Comparison of ENCODE assay signal across 21 mouse cellular contexts in genomic region chr4:139001026-139001425, GRCm38 (mm10). TPM values are rescaled to one million over a fixed set of nuclear protein-coding genes. Genes with fewer than 3 reads are reported as not detected.
DNase-seq lines count a peak whose midpoint lies in the region; ATAC-seq and TF ChIP-seq lines count a peak whose summit lies in the region.
"Had no signal": no experiment of that assay in that cellular context is flagged by ENCODE, and none has a peak within 500 bp of the region (broad histone marks: within the 10 kb centered on the region; RNA-seq: fewer than 3 reads in every experiment).

No protein-coding gene starts in this region.

- no peak for DNase-seq in heart, adult 8-10 months (ENCODE audit: low spot score)
- no peak for DNase-seq in CH12.LX (ENCODE audit: extremely low read depth)
- peak; percentile 75 for DNase-seq in ZHBTc4 (ENCODE audit: low read depth, low spot score)
- DNase-seq in cerebellum, postnatal 36 days: no peak
- DNase-seq: liver had no signal

- TF ChIP-seq EP300 in CH12.LX (IDR thresholded peaks at IDR 0.05; ENCODE audit: low read length): no peak

- no peaks in the 10 kb centered on the region for H3K9me3 ChIP-seq in heart, embryonic 11.5 days (replicated peaks; ENCODE audit: control insufficient read depth, low read length)
- 0 out of 2 replicates have a peak, but pooled peaks cover 2% of the 10 kb centered on the region for H3K9me3 ChIP-seq in intestine, embryonic 16.5 days (ENCODE audit: control insufficient read depth, low read length)
- no peaks in the 10 kb centered on the region for H3K9me3 ChIP-seq in intestine, embryonic 15.5 days
- H3K9me3 ChIP-seq in CH12.LX (replicated peaks; ENCODE audit: low read length): no peaks in the 10 kb centered on the region
- H3K9me3 ChIP-seq: embryonic facial prominence, embryonic 10.5 days; midbrain, embryonic 10.5 days had no signal

- 33% methylated on average over 2 of the region's 2 CpGs for WGBS in heart, embryonic 11.5 days (ENCODE audit: insufficient replicate concordance)
- WGBS in intestine, embryonic 16.5 days: 50% methylated on average over 2 of the region's 2 CpGs
- WGBS in intestine, embryonic 15.5 days: 60% methylated on average over 2 of the region's 2 CpGs

- no peak for TF ChIP-seq CTCF in CH12.LX (conservative IDR thresholded peaks at IDR 0.05 in 1 of 2, IDR thresholded peaks at IDR 0.05 in 1 of 2; ENCODE audit: low read depth in 2 of 2, low read length in 2 of 2)

- TF ChIP-seq POLR2A in CH12.LX (IDR thresholded peaks at IDR 0.05; ENCODE audit: low read depth, low read length): no peak

- no peaks in the 10 kb centered on the region for H3K36me3 ChIP-seq in heart, embryonic 11.5 days (ENCODE audit: control insufficient read depth, insufficient read depth, low read length)
- 0 out of 2 replicates have a peak, but pooled peaks cover 2% of the 10 kb centered on the region for H3K36me3 ChIP-seq in intestine, embryonic 16.5 days (ENCODE audit: control insufficient read depth, insufficient read depth, low read length)
- no peaks in the 10 kb centered on the region for H3K36me3 ChIP-seq in intestine, embryonic 15.5 days
- peaks cover 33 to 62% of the 10 kb centered on the region in 2 experiments for H3K36me3 ChIP-seq in CH12.LX (replicated peaks in 1 of 2; ENCODE audit: control insufficient read depth in 1 of 2, insufficient read depth in 1 of 2, low read length in 1 of 2)
- H3K36me3 ChIP-seq: embryonic facial prominence, embryonic 10.5 days; midbrain, embryonic 10.5 days had no signal

- H3K27me3 ChIP-seq in heart, embryonic 11.5 days (ENCODE audit: control insufficient read depth, insufficient read depth, low read length): no peaks in the 10 kb centered on the region
- no peaks in the 10 kb centered on the region for H3K27me3 ChIP-seq in intestine, embryonic 16.5 days (replicated peaks; ENCODE audit: control insufficient read depth, insufficient read depth, low read length)
- no peaks in the 10 kb centered on the region for H3K27me3 ChIP-seq in intestine, embryonic 15.5 days (replicated peaks)
- H3K27me3 ChIP-seq in CH12.LX (replicated peaks): no peaks in the 10 kb centered on the region

- no peaks in the 10 kb centered on the region for H3K4me1 ChIP-seq in heart, embryonic 11.5 days (ENCODE audit: control insufficient read depth, insufficient read depth, low read length)
- H3K4me1 ChIP-seq in intestine, embryonic 16.5 days (ENCODE audit: control insufficient read depth, insufficient read depth, low read length): peaks cover 21% of the 10 kb centered on the region
- H3K4me1 ChIP-seq in intestine, embryonic 15.5 days (replicated peaks): peaks cover 9% of the 10 kb centered on the region; the same call in 1 of the 2 replicates
- H3K4me1 ChIP-seq in CH12.LX (ENCODE audit: control insufficient read depth in 1 of 2, insufficient read depth in 2 of 2): peaks cover 0 to 3% of the 10 kb centered on the region in 2 experiments; a peak in 1 of 4 replicates

- TF ChIP-seq RAD21 in CH12.LX (IDR thresholded peaks at IDR 0.05; ENCODE audit: low read depth, low read length): no peak

- peak overlapping the region; percentile 37; the same call in 1 of the 2 replicates for H3K4me2 ChIP-seq in heart, embryonic 11.5 days
- no peak overlapping the region for H3K4me2 ChIP-seq in intestine, embryonic 16.5 days (ENCODE audit: low read depth, low read length)
- no peak overlapping the region for H3K4me2 ChIP-seq in intestine, embryonic 15.5 days (replicated peaks)
- H3K4me2 ChIP-seq in CH12.LX (ENCODE audit: insufficient read depth, low read depth, poor library complexity, severe bottlenecking): no peak overlapping the region
- H3K4me2 ChIP-seq: lung, embryonic 14.5 days had no signal

- ATAC-seq in heart, embryonic 11.5 days (replicated peaks; ENCODE audit: insufficient number of reproducible peaks, low FRiP score, low TSS enrichment): no peak
- ATAC-seq in intestine, embryonic 16.5 days: no peak
- no peak for ATAC-seq in intestine, embryonic 15.5 days

- no peak overlapping the region for H3K4me3 ChIP-seq in heart, embryonic 11.5 days (ENCODE audit: low read depth, low read length)
- H3K4me3 ChIP-seq in intestine, embryonic 16.5 days (ENCODE audit: low read length): no peak overlapping the region
- H3K4me3 ChIP-seq in intestine, embryonic 15.5 days (replicated peaks): no peak overlapping the region
- H3K4me3 ChIP-seq in CH12.LX (replicated peaks in 1 of 3; ENCODE audit: low read depth in 2 of 3, low read length in 2 of 3, poor library complexity in 1 of 3): no peak overlapping the region
- H3K4me3 ChIP-seq: embryonic facial prominence, embryonic 10.5 days; midbrain, embryonic 10.5 days had no signal

- no peaks in the 10 kb centered on the region for H3K79me2 ChIP-seq in CH12.LX (replicated peaks; ENCODE audit: control insufficient read depth, extremely low read depth, insufficient read depth, poor library complexity, severe bottlenecking)

- no peak overlapping the region for H3K9ac ChIP-seq in heart, embryonic 11.5 days (ENCODE audit: low read depth, low read length)
- peak overlapping the region; percentile 21; the same call in 1 of the 2 replicates for H3K9ac ChIP-seq in intestine, embryonic 16.5 days (ENCODE audit: low read depth, low read length)
- no peak overlapping the region for H3K9ac ChIP-seq in intestine, embryonic 15.5 days
- H3K9ac ChIP-seq in CH12.LX (ENCODE audit: insufficient read depth, low read depth): no peak overlapping the region
- H3K9ac ChIP-seq: lung, embryonic 14.5 days had no signal

- no peak overlapping the region for H3K27ac ChIP-seq in heart, embryonic 11.5 days (ENCODE audit: low read depth, low read length)
- H3K27ac ChIP-seq in intestine, embryonic 16.5 days (ENCODE audit: low read length): 0 out of 2 replicates have a peak overlapping the region, but pooled peaks have one; percentile 14
- H3K27ac ChIP-seq in intestine, embryonic 15.5 days: no peak overlapping the region
- H3K27ac ChIP-seq in CH12.LX (ENCODE audit: insufficient read depth, low read depth): no peak overlapping the region
- H3K27ac ChIP-seq: embryonic facial prominence, embryonic 10.5 days; macrophage; midbrain, embryonic 10.5 days had no signal

- in situ Hi-C loops in CH12.LX (cut with MboI; ENCODE audit: low pct_ligation_motif_present, low pct_unique_long_range_greater_than_20kb, low sequenced_read_pairs): no loop called here

- dilution Hi-C loops in CH12.LX (cut with MboI; ENCODE audit: extremely low pct_ligation_motif_present, extremely low pct_unique_long_range_greater_than_20kb, low sequenced_read_pairs): no loop called here

TF ChIP-seq in CH12.LX, 34 proteins besides CTCF, POLR2A, EP300 and RAD21:
- TF ChIP-seq SMC3 (IDR thresholded peaks at IDR 0.05; ENCODE audit: low read depth, low read length) (no peak), USF1 (IDR thresholded peaks at IDR 0.05; ENCODE audit: low read depth, low read length) (peak; percentile 8; the same call in 1 of the 2 replicates)

RNA-seq across cellular contexts. Expression of gene Tmco4, which starts 28.3 kb away (rescaled TPM):
- polyA plus RNA-seq in heart, embryonic 11.5 days (2014; fragmentation: Nextera tagmentation; extraction: Ambion mirVana): 3.0 TPM in 2 replicates
- 10 to 100 TPM in 3 of 4 experiments, 1 to 10 TPM in 1; 9.9 to 13.6 (median 11.7) TPM for total RNA-seq in heart, adult 8-10 months (2022)
- polyA plus RNA-seq in intestine, embryonic 16.5 days (2015; fragmentation: Nextera tagmentation; extraction: Ambion mirVana): 16.3 and 17.1 TPM in 2 replicates
- polyA plus RNA-seq in intestine, embryonic 15.5 days (2015; fragmentation: Nextera tagmentation; extraction: Ambion mirVana): 14.1 and 14.3 TPM in 2 replicates
- total RNA-seq in CH12.LX (2012; rRNA removed) (22.2 and 23.2 TPM in 2 replicates), CH12.LX (2014; rRNA removed) (16.1 and 20.3 TPM in 2 replicates)
- polyA plus RNA-seq in CH12.LX (2012; ENCODE audit: insufficient read length, low read depth): 19.2 and 21.7 TPM in 2 replicates

RNA-seq across cellular contexts. Expression of gene Rnf186, which starts 34.1 kb away (rescaled TPM):
- polyA plus RNA-seq in heart, embryonic 11.5 days (2014; fragmentation: Nextera tagmentation; extraction: Ambion mirVana): not detected in 2 replicates
- total RNA-seq in heart, adult 8-10 months (2022): under 1 TPM in 1 of 4 experiments, not detected in 3; 0.23 TPM
- polyA plus RNA-seq in intestine, embryonic 16.5 days (2015; fragmentation: Nextera tagmentation; extraction: Ambion mirVana): 106 and 121 TPM in 2 replicates
- polyA plus RNA-seq in intestine, embryonic 15.5 days (2015; fragmentation: Nextera tagmentation; extraction: Ambion mirVana): 79.5 and 98.0 TPM in 2 replicates
- total RNA-seq in CH12.LX (2012; rRNA removed): not detected in 2 replicates
- total RNA-seq in CH12.LX (2014; rRNA removed): not detected in 2 replicates
- not detected in 2 replicates for polyA plus RNA-seq in CH12.LX (2012; ENCODE audit: insufficient read length, low read depth)
- total RNA-seq: common myeloid progenitor, adult 5-6 weeks; gastrocnemius, adult 18-20 months; layer of hippocampus, adult 8-10 months; left cerebral cortex, adult 18-20 months; left cerebral cortex, postnatal 4 days; monocyte, adult 5-6 weeks had no signal
- polyA plus RNA-seq: embryonic facial prominence, embryonic 10.5 days; forebrain, embryonic 11.5 days; hindbrain, embryonic 11.5 days; macrophage; midbrain, embryonic 10.5 days; neural tube, embryonic 11.5 days had no signal

Comparison
In these comparisons a context has a peak if more than half of its experiments do, and no peak if none do; other contexts are left out.
1. RNA of gene Rnf186, which starts 34.1 kb away (polyA plus RNA-seq): 106 to 121 TPM in intestine, embryonic 16.5 days and 79.5 to 98.0 TPM in intestine, embryonic 15.5 days; not detected in heart, embryonic 11.5 days and not detected in CH12.LX; every median in the first group is over 10 times any median in the second.